Mouse (Mus musculus): ENCODE results near the gene Cdk2ap2. TPM values are rescaled to one million over a fixed set of nuclear protein-coding genes. Genes with fewer than 3 reads are reported as not detected.

Cdk2ap2 gene
- total and polyA plus RNA-seq, 2 experiments from 2014 or later, result 37.4 to 60.5 TPM

DNA sequence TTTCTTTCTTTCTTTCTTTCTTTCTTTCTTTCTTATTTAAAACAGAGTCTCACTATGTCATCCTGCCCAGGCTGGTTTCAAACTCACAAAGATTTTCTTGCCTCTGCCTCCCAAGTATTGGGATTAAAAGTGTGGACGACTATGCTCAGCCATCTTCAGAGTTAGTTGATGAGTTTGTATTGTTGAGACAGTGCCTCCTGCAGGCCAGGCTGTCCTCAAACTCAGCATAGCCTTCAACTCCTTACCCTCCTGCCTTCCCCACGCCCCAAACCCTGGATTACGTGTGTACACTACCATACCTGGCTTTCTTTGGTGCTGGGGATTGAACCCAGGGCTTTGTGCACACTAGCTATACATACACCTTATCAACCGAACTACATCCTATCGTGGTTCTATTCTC, 39.5 kb downstream of the Cdk2ap2 start:
- no peak for DNase-seq (ENCODE audit: low spot score)
- no peak overlapping the region for H3K4me2 ChIP-seq (ENCODE audit: low read depth, low read length, poor library complexity, severe bottlenecking)
- no peak overlapping the region for H3K4me3 ChIP-seq (ENCODE audit: low read depth, low read length)
- H3K27ac ChIP-seq (ENCODE audit: low read depth, low read length), result no peak overlapping the region
- TF ChIP-seq CTCF (IDR thresholded peaks at IDR 0.05), result no peak
- no peak overlapping the region for H3K9ac ChIP-seq (replicated peaks; ENCODE audit: low read length, poor library complexity, severe bottlenecking)
- 77% methylated on average over 5 of the region's 5 CpGs for WGBS
- no peaks in the 10 kb centered on the region for H3K9me3 ChIP-seq (ENCODE audit: low read length)
- no peak for ATAC-seq (ENCODE audit: low FRiP score)
- no peaks in the 10 kb centered on the region for H3K27me3 ChIP-seq (ENCODE audit: insufficient read depth, low read length)
- peaks cover 17% of the 10 kb centered on the region for H3K36me3 ChIP-seq (ENCODE audit: insufficient read depth, low read length)
- H3K4me1 ChIP-seq (ENCODE audit: insufficient read depth, low read length), result no peaks in the 10 kb centered on the region

DNA sequence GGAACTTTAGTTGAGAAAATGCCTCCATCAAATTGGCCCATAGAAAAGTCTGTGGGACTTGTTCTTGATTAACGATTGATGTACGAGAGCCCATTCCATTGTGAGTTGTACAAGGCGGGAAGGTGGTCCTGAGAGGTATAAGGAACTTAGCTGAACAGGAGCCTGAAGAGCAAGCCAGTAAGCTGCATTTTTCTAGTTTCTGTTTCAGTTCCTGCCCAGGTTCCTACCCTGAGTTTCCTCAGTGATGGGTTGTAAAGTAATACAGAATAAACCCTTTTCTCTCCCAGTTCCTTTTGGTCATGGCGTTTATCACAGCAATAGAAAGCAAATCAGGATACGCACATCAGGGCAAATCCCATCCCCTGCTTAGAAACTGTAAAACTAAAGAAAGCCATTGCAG, 40.9 kb downstream of the Cdk2ap2 start:
- H3K27me3 ChIP-seq (ENCODE audit: insufficient read depth, low read length), result no peaks in the 10 kb centered on the region
- no peak for TF ChIP-seq CTCF (IDR thresholded peaks at IDR 0.05)
- H3K4me2 ChIP-seq (ENCODE audit: low read depth, low read length, poor library complexity, severe bottlenecking), result no peak overlapping the region
- ATAC-seq (ENCODE audit: low FRiP score) (no peak), DNase-seq (ENCODE audit: low spot score) (no peak)
- H3K9me3 ChIP-seq (ENCODE audit: low read length), result no peaks in the 10 kb centered on the region
- H3K4me3 ChIP-seq (ENCODE audit: low read depth, low read length), result no peak overlapping the region
- 83% methylated on average over 5 of the region's 5 CpGs for WGBS
- H3K4me1 ChIP-seq (ENCODE audit: insufficient read depth, low read length), result no peaks in the 10 kb centered on the region
- no peak overlapping the region for H3K9ac ChIP-seq (replicated peaks; ENCODE audit: low read length, poor library complexity, severe bottlenecking)
- peaks cover 3% of the 10 kb centered on the region; the same call in 1 of the 2 replicates for H3K36me3 ChIP-seq (ENCODE audit: insufficient read depth, low read length)
- H3K27ac ChIP-seq (ENCODE audit: low read depth, low read length), result no peak overlapping the region

DNA sequence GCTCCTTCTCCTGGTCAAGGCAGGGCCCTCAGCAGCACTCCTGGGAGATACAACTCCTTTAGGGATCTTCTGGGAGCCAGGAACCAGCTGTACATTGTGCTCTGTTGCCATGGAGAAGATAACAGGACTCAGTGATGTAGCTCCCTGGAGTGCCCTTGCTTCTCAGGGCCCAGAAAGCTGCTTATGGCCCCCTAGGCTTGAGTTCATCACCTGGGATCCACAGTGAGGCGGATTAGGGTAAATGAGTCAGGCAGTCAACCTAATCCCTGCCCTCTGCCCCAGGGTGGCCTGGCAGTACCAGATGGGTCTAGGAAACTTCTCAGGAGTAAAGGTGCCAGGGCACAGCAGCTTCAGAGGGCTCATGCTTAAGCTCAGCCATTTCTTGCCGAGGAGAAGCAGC, 42.5 kb downstream of the Cdk2ap2 start, which contains the start of gene Gpr152:
TSS of gene Gpr152 (plus strand) at position 342 of the 400 bp plus-strand sequence.
- ATAC-seq (ENCODE audit: low FRiP score) (no peak), DNase-seq (ENCODE audit: low spot score) (no peak)
- Histone ChIP-seq H3K4me2 (ENCODE audit: low read depth, low read length, poor library complexity, severe bottlenecking) (no peak within 1 kb of the TSS), H3K9ac (replicated peaks; ENCODE audit: low read length, poor library complexity, severe bottlenecking) (no peak within 1 kb of the TSS), H3K4me1 (ENCODE audit: insufficient read depth, low read length) (no peaks in the 10 kb centered on the region), H3K36me3 (ENCODE audit: insufficient read depth, low read length) (no peaks in the 10 kb centered on the region), H3K27me3 (ENCODE audit: insufficient read depth, low read length) (no peaks in the 10 kb centered on the region), H3K4me3 (ENCODE audit: low read depth, low read length) (no peak within 1 kb of the TSS), H3K27ac (ENCODE audit: low read depth, low read length) (no peak within 1 kb of the TSS), H3K9me3 (ENCODE audit: low read length) (no peaks in the 10 kb centered on the region)
- TF ChIP-seq CTCF (IDR thresholded peaks at IDR 0.05), result no peak
- WGBS, result 41% methylated on average over 2 of the region's 2 CpGs

DNA sequence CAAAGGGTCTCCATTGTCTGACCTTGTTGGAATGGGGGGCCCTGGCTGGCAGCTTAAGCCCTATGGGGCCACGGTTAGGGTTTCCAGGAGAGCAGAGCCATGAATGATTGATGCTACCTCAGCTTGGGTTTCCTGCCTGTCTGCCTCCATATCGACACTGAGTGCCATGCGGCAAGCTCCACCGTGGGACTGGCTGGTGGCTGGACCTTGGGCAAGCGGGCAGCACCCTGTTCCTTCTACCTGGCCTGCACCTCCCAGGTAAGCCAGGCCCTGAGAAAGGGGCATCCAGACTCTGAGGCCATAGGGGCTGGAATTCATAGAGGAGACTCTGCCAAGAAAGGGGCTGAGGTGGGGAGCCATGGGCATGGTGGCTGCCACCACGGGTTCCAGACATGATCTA, 43.2 kb downstream of the Cdk2ap2 start:
- Histone ChIP-seq H3K27me3 (ENCODE audit: insufficient read depth, low read length) (no peaks in the 10 kb centered on the region), H3K27ac (ENCODE audit: low read depth, low read length) (no peak overlapping the region), H3K4me1 (ENCODE audit: insufficient read depth, low read length) (no peaks in the 10 kb centered on the region), H3K36me3 (ENCODE audit: insufficient read depth, low read length) (no peaks in the 10 kb centered on the region), H3K9ac (replicated peaks; ENCODE audit: low read length, poor library complexity, severe bottlenecking) (no peak overlapping the region), H3K9me3 (ENCODE audit: low read length) (no peaks in the 10 kb centered on the region), H3K4me3 (ENCODE audit: low read depth, low read length) (no peak overlapping the region), H3K4me2 (ENCODE audit: low read depth, low read length, poor library complexity, severe bottlenecking) (no peak overlapping the region)
- TF ChIP-seq CTCF (IDR thresholded peaks at IDR 0.05), result no peak
- 82% methylated on average over 6 of the region's 6 CpGs for WGBS
- DNase-seq (ENCODE audit: low spot score) (no peak), ATAC-seq (ENCODE audit: low FRiP score) (no peak)

DNA sequence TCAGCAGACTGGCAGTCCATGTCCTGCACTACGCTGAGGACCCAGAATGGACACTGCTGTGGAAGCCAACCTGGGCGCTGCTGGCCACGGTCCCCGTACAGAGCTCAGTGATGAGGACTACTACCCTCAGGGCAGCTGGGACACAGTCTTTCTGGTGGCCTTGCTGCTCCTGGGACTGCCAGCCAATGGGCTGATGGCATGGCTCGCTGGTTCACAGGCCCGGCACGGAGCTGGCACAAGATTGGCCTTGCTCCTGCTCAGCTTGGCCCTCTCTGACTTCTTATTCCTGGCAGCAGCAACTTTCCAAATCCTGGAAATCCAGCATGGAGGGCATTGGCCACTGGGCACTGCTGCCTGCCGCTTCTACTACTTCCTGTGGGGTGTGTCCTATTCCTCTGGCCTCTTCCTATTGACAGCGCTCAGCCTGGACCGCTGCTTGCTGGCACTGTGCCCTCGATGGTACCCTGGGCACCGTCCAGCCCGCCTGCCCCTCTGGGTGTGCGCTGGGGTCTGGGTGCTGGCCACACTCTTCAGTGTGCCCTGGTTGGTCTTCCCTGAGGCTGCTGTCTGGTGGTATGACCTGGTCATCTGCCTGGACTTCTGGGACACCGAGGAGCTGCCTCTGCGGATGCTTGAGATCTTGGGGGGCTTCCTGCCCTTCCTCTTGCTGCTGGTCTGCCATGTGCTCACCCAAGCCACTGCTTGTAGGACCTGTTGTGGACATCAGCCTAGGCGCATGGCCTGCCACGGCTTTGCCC, 45.6 kb downstream of the Cdk2ap2 start:
- TF ChIP-seq CTCF (IDR thresholded peaks at IDR 0.05), result no peak
- ATAC-seq (ENCODE audit: low FRiP score) (no peak), DNase-seq (ENCODE audit: low spot score) (no peak)
- no peak overlapping the region for H3K4me2 ChIP-seq (ENCODE audit: low read depth, low read length, poor library complexity, severe bottlenecking)
- no peaks in the 10 kb centered on the region for H3K36me3 ChIP-seq (ENCODE audit: insufficient read depth, low read length)
- WGBS, result 88% methylated on average over 18 of the region's 18 CpGs
- no peaks in the 10 kb centered on the region for H3K27me3 ChIP-seq (ENCODE audit: insufficient read depth, low read length)
- no peaks in the 10 kb centered on the region for H3K4me1 ChIP-seq (ENCODE audit: insufficient read depth, low read length)
- no peaks in the 10 kb centered on the region for H3K9me3 ChIP-seq (ENCODE audit: low read length)
- H3K9ac ChIP-seq (replicated peaks; ENCODE audit: low read length, poor library complexity, severe bottlenecking), result no peak overlapping the region
- H3K4me3 ChIP-seq (ENCODE audit: low read depth, low read length), result no peak overlapping the region
- no peak overlapping the region for H3K27ac ChIP-seq (ENCODE audit: low read depth, low read length)

DNA sequence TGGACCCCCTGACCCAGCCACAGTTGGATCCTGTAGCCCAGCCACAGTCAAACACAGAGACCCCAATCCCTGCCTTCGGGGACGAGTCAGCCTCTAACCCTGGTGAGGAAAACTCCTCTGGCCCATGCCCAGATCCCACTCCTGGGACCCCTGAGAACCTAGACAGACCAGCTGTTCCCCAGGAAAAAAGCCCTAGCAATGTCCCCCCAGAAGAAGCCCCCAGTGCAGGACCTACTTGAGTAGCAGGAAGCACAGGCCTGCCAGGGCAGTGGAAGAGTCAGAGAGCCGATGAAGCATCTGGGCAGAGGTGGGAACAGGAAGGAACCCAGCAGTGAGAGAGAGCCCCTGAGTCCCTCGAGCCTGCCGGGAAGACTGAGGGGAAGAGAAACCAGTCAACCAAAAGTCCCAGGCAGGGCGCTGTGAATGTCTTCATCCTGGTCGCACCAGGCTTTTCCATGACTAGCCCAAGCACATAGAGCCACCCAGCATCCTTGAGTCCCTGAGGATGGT, 46.8 kb downstream of the Cdk2ap2 start, which contains the start of gene Cabp4:
TSS of gene Cabp4 (minus strand) at position 275 of the 510 bp plus-strand sequence.
- no peaks in the 10 kb centered on the region for H3K36me3 ChIP-seq (ENCODE audit: insufficient read depth, low read length)
- no peaks in the 10 kb centered on the region for H3K4me1 ChIP-seq (ENCODE audit: insufficient read depth, low read length)
- no peaks in the 10 kb centered on the region for H3K9me3 ChIP-seq (ENCODE audit: low read length)
- no peak within 1 kb of the TSS for H3K9ac ChIP-seq (replicated peaks; ENCODE audit: low read length, poor library complexity, severe bottlenecking)
- no peak within 1 kb of the TSS for H3K27ac ChIP-seq (ENCODE audit: low read depth, low read length)
- no peak within 1 kb of the TSS for H3K4me2 ChIP-seq (ENCODE audit: low read depth, low read length, poor library complexity, severe bottlenecking)
- TF ChIP-seq CTCF (IDR thresholded peaks at IDR 0.05), result no peak
- no peak for ATAC-seq (ENCODE audit: low FRiP score)
- no peak within 1 kb of the TSS for H3K4me3 ChIP-seq (ENCODE audit: low read depth, low read length)
- WGBS, result 87% methylated on average over 7 of the region's 7 CpGs
- DNase-seq (ENCODE audit: low spot score), result no peak
- no peaks in the 10 kb centered on the region for H3K27me3 ChIP-seq (ENCODE audit: insufficient read depth, low read length)

Data from midbrain, postnatal 0 days (tissue).